Mouse (Mus musculus) G1E-ER4 (cell line): ENCODE measurements around the gene Olfr68. TPM values are rescaled to one million over a fixed set of nuclear protein-coding genes. Genes with fewer than 3 reads are reported as not detected.

Experiments used
- GATA1 ChIP-seq: IDR thresholded peaks from one replicate; pipeline ENCODE4 v1.8.0; 2012; ENCODE audit warnings: low read length, inconsistent platforms
- polyA plus RNA-seq: library from polyadenylated mRNA; stranded (reverse); fragments of >175 nt; gene quantifications from 2 replicates; pipeline ENCODE4 v1.2.3, GENCODE M21; 2012

The Olfr68 gene
- polyA plus RNA-seq, 1 experiment = not detected

DNA sequence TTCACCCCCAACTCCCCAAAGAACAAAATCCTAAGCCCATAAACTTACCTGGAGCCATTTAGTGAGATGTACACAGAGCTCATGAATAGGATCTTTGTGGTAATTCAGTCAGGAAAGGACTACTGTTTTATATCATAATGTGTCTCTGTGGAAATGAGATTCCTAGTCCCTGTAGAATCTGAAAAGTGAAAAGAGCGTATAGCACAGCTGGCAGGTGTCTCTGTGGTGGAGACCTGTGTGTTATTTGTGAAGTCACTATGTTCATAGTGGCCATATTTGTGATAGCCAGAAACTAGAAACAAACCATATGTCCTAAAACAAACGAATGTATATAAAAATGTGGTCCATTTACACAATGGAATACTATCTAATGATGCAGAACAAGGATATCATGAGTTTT is 8.0 kb downstream of the Olfr68 start, which contains the start of gene Olfr69:
Olfr69 (minus strand) TSS at position 101 of the 400 bp plus-strand sequence.
- no peak for TF ChIP-seq GATA1

GRCm38 (mm10) chr7:103757233-103757632 is 22.3 kb downstream of the Olfr68 start, which contains the start of gene Olfr630:
Gene Olfr630, minus strand, starts transcription at chr7:103757333.
- TF ChIP-seq GATA1 = no peak

DNA sequence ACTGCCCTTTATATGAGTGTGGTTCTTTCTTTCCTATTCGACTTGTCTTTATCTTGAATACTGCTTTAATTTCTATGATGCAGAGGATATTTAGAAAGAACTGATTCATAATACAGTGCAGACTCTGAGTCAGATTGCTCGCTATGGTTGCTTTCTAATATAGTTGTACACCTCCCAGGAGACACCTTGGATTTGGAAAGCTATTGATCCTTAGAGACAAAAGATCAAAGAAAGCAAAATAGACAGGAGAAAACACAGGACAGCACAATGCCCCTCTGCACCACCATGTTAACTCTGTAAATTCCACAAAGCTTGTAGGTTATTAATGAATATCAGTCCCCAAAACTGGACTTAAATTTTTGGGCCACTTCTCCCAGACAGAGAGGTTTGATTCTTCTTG is 34.7 kb downstream of the Olfr68 start, which contains the start of gene Olfr629:
Olfr629 (minus strand) TSS at position 101 of the 400 bp plus-strand sequence.
- TF ChIP-seq GATA1 = no peak

DNA sequence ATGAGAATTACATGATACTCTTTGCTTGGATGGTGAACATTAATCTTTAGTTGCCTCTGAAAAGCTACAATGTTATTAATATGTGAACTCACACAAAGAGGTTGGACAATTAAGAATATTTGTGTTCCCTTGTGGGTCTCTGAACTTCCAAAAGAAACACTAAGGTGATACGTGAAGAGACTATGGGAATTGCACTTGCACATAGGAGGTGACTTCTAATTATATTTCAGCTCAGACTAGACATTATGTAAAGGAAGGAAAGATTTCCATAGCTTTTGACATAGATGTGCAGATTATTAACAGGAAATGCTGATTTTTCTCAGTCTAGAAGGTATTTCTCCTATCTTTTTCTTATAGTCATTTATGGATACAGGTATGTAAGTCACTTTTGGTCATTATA is 49.4 kb downstream of the Olfr68 start, which contains the start of gene Olfr628:
Olfr628 (plus strand) TSS at position 301 of the 400 bp plus-strand sequence.
- TF ChIP-seq GATA1 = no peak

Other genes starting within 250 kb of the Olfr68 start
- gene Olfr612, start 237.0 kb downstream of the Olfr68 start, polyA plus RNA-seq = not detected in 2 replicates
- gene Olfr613, start 231.6 kb downstream of the Olfr68 start, polyA plus RNA-seq = not detected in 2 replicates
- gene Olfr615, start 223.6 kb downstream of the Olfr68 start, polyA plus RNA-seq = not detected in 2 replicates
- gene Olfr616, start 210.6 kb downstream of the Olfr68 start, polyA plus RNA-seq = not detected in 2 replicates
- gene Olfr617, start 206.6 kb downstream of the Olfr68 start, polyA plus RNA-seq = not detected in 2 replicates
- gene Olfr618, start 189.6 kb downstream of the Olfr68 start, polyA plus RNA-seq = not detected in 2 replicates
- gene Olfr619, start 179.1 kb downstream of the Olfr68 start, polyA plus RNA-seq = not detected in 2 replicates
- not detected in 2 replicates for gene Olfr620, start 167.2 kb downstream of the Olfr68 start, polyA plus RNA-seq
- gene Olfr622, start 137.0 kb downstream of the Olfr68 start, polyA plus RNA-seq = not detected in 2 replicates
- not detected in 2 replicates for gene Olfr623, start 116.0 kb downstream of the Olfr68 start, polyA plus RNA-seq
- gene Olfr624, start 108.5 kb downstream of the Olfr68 start, polyA plus RNA-seq = not detected in 2 replicates
- not detected in 2 replicates for gene Olfr625-ps1, start 97.0 kb downstream of the Olfr68 start, polyA plus RNA-seq
- not detected in 2 replicates for gene Olfr243, start 65.0 kb downstream of the Olfr68 start, polyA plus RNA-seq
- gene Olfr628, start 49.3 kb downstream of the Olfr68 start, polyA plus RNA-seq = not detected in 2 replicates
- gene Olfr629, start 34.8 kb downstream of the Olfr68 start, polyA plus RNA-seq = not detected in 2 replicates
- gene Olfr630, start 22.4 kb downstream of the Olfr68 start, polyA plus RNA-seq = not detected in 2 replicates
- not detected in 2 replicates for gene Olfr69, start 8.1 kb downstream of the Olfr68 start, polyA plus RNA-seq
- gene Olfr67, start 12.1 kb upstream of the Olfr68 start, polyA plus RNA-seq = not detected in 2 replicates
- gene Hbb-bt, start 34.3 kb upstream of the Olfr68 start, polyA plus RNA-seq = 31.6 and 77.2 TPM in 2 replicates
- 5,963 and 6,563 TPM in 2 replicates for gene Hbb-bs, start 48.4 kb upstream of the Olfr68 start, polyA plus RNA-seq
- gene Hbb-bh2, start 60.8 kb upstream of the Olfr68 start, polyA plus RNA-seq = not detected in 2 replicates
- gene Hbb-bh1, start 63.5 kb upstream of the Olfr68 start, polyA plus RNA-seq = not detected in 2 replicates
- not detected in 2 replicates for gene Hbb-y, start 73.5 kb upstream of the Olfr68 start, polyA plus RNA-seq
- gene Olfr66, start 106.6 kb upstream of the Olfr68 start, polyA plus RNA-seq = not detected in 2 replicates
- gene Olfr64, start 114.8 kb upstream of the Olfr68 start, polyA plus RNA-seq = not detected in 2 replicates
- gene Olfr65, start 123.8 kb upstream of the Olfr68 start, polyA plus RNA-seq = not detected in 2 replicates
- not detected in 2 replicates for gene Olfr631, start 149.1 kb upstream of the Olfr68 start, polyA plus RNA-seq
- gene Olfr632, start 154.6 kb upstream of the Olfr68 start, polyA plus RNA-seq = not detected in 2 replicates
- gene Olfr633, start 164.7 kb upstream of the Olfr68 start, polyA plus RNA-seq = not detected in 2 replicates
- gene Olfr635, start 191.5 kb upstream of the Olfr68 start, polyA plus RNA-seq = not detected in 2 replicates
- not detected in 2 replicates for gene Olfr638, start 219.0 kb upstream of the Olfr68 start, polyA plus RNA-seq
- gene Olfr639, start 237.6 kb upstream of the Olfr68 start, polyA plus RNA-seq = not detected in 2 replicates
- gene Olfr640, start 245.9 kb upstream of the Olfr68 start, polyA plus RNA-seq = not detected in 2 replicates